Mouse (Mus musculus) spleen, adult 2 months (tissue): ENCODE measurements around the gene Mapk12. TPM values are rescaled to one million over a fixed set of nuclear protein-coding genes. Genes with fewer than 3 reads are reported as not detected.

Experiments
- DNase-seq, 2 experiments: peaks; one replicate each; pipeline versions ENCODE4 v3.0.0 to v3.0.0-alpha.2; 2012 to 2021; ENCODE audit warnings: low spot score in 2 of 2, low read depth in 1 of 2
- H3K27ac ChIP-seq: fragments of 200-500 bp; 2 replicates; pipeline ENCODE4 v1.5.1; 2012; ENCODE audit warnings: low read length, inconsistent platforms; ENCODE audit not compliant: insufficient read depth
- H3K27me3 ChIP-seq: fragments of 200-500 bp; 2 replicates; pipeline ENCODE4 v1.6.1; 2012; ENCODE audit warnings: mild to moderate bottlenecking, moderate library complexity, low read length, inconsistent platforms; ENCODE audit not compliant: control insufficient read depth, insufficient read depth
- H3K36me3 ChIP-seq: fragments of 200-500 bp; 2 replicates; pipeline ENCODE4 v1.6.1; 2012; ENCODE audit warnings: mild to moderate bottlenecking, low read length, inconsistent platforms; ENCODE audit not compliant: control insufficient read depth, insufficient read depth
- H3K4me1 ChIP-seq: fragments of 200-500 bp; 2 replicates; pipeline ENCODE4 v1.6.1; 2011; ENCODE audit warnings: inconsistent platforms; ENCODE audit not compliant: control insufficient read depth, insufficient read depth, insufficient read length
- H3K4me3 ChIP-seq: fragments of 200-500 bp; 2 replicates; pipeline ENCODE4 v1.5.1; 2011; ENCODE audit warnings: mild to moderate bottlenecking, inconsistent platforms; ENCODE audit not compliant: insufficient read depth, insufficient read length; ENCODE audit errors: extremely low read depth
- CTCF ChIP-seq: fragments of 200-500 bp; IDR thresholded peaks from 2 replicates; pipeline ENCODE4 v1.5.1; 2011; ENCODE audit warnings: mild to moderate bottlenecking, inconsistent platforms; ENCODE audit not compliant: insufficient read depth, insufficient read length, insufficient replicate concordance; ENCODE audit errors: extremely low read depth
- POLR2A ChIP-seq: fragments of 200-500 bp; IDR thresholded peaks from 2 replicates; pipeline ENCODE4 v1.6.1; 2011; ENCODE audit warnings: low read depth, low read length, inconsistent platforms
- WGBS: fragments of 180-500 bp; shearing (Covaris S2); methylation state at CpG from one replicate; pipeline ENCODE4 v1.1.7; 2018; 5-methylcytosine and 5-hydroxymethylcytosine counted together
- polyA plus RNA-seq: library from polyadenylated mRNA; depleted of rRNA; stranded (reverse); fragments of >200 nt; gene quantifications from 2 replicates; pipeline ENCODE4 v1.2.3, GENCODE M21; 2012

The Mapk12 gene
- polyA plus RNA-seq, 1 experiment = 3.9 TPM

GRCm38 (mm10) chr15:89146537-89146936, 6.0 kb upstream of the Mapk12 start:
- H3K4me3 ChIP-seq = peak overlapping the region; percentile 53
- 6% methylated on average over 27 of the region's 27 CpGs for WGBS
- peaks cover 39% of the 10 kb centered on the region; the same call in 1 of the 2 replicates for H3K4me1 ChIP-seq
- H3K27ac ChIP-seq = peak overlapping the region; percentile 62
- H3K36me3 ChIP-seq = peaks cover 4% of the 10 kb centered on the region
- DNase-seq = peak; percentile 25 to 80
- no peaks in the 10 kb centered on the region for H3K27me3 ChIP-seq
- TF ChIP-seq POLR2A (no peak; the same call in 1 of the 2 replicates), CTCF (no peak)

- TF ChIP-seq POLR2A (no peak), CTCF (no peak)
- H3K27me3 ChIP-seq = no peaks in the 10 kb centered on the region
- 82% methylated on average over 24 of the region's 24 CpGs for WGBS
Observed at GRCm38 (mm10) chr15:89145813-89146350, 5.4 kb upstream of the Mapk12 start.

GRCm38 (mm10) chr15:89144965-89145364, 4.5 kb upstream of the Mapk12 start:
- peaks cover 8% of the 10 kb centered on the region for H3K27me3 ChIP-seq
- H3K4me3 ChIP-seq = no peak overlapping the region
- TF ChIP-seq POLR2A = no peak
- TF ChIP-seq CTCF = no peak
- 38% methylated on average over 11 of the region's 11 CpGs for whole genome bisulfite sequencing
- H3K27ac ChIP-seq = no peak overlapping the region
- no peak for DNase-seq
- H3K36me3 ChIP-seq = peaks cover 4% of the 10 kb centered on the region
- peaks cover 49% of the 10 kb centered on the region for H3K4me1 ChIP-seq

More at GRCm38 (mm10) chr15:89145813-89146350, 5.4 kb upstream of the Mapk12 start:
- H3K4me3 ChIP-seq = peak overlapping the region; percentile 53; the same call in 1 of the 2 replicates
- DNase-seq = no peak
- no peak overlapping the region for H3K27ac ChIP-seq
- H3K36me3 ChIP-seq = peaks cover 4% of the 10 kb centered on the region
- H3K4me1 ChIP-seq = peaks cover 43% of the 10 kb centered on the region; the same call in 1 of the 2 replicates

GRCm38 (mm10) chr15:89143134-89143533, 2.6 kb upstream of the Mapk12 start:
- no peak for TF ChIP-seq CTCF
- no peak for TF ChIP-seq POLR2A
- WGBS = 65% methylated on average over 2 of the region's 2 CpGs
- peaks cover 11% of the 10 kb centered on the region for H3K27me3 ChIP-seq

GRCm38 (mm10) chr15:89141905-89142304, 1.4 kb upstream of the Mapk12 start:
- Histone ChIP-seq H3K27ac (no peak overlapping the region), H3K36me3 (peaks cover 4% of the 10 kb centered on the region), H3K4me1 (peaks cover 34% of the 10 kb centered on the region), H3K27me3 (peaks cover 13% of the 10 kb centered on the region), H3K4me3 (no peak overlapping the region)
- 45% methylated on average over 4 of the region's 4 CpGs for WGBS
- no peak for DNase-seq
- no peak for TF ChIP-seq POLR2A
- no peak for TF ChIP-seq CTCF

More at GRCm38 (mm10) chr15:89143134-89143533, 2.6 kb upstream of the Mapk12 start:
- DNase-seq = no peak
- Histone ChIP-seq H3K4me1 (peaks cover 41% of the 10 kb centered on the region), H3K36me3 (peaks cover 4% of the 10 kb centered on the region), H3K4me3 (no peak overlapping the region), H3K27ac (no peak overlapping the region)

GRCm38 (mm10) chr15:89141443-89141842, 940 bp upstream of the Mapk12 start:
- TF ChIP-seq CTCF = no peak
- no peak for TF ChIP-seq POLR2A
- WGBS = 22% methylated on average over 5 of the region's 5 CpGs
- Histone ChIP-seq H3K36me3 (peaks cover 4% of the 10 kb centered on the region), H3K27ac (no peak overlapping the region), H3K4me3 (no peak overlapping the region), H3K4me1 (peaks cover 34% of the 10 kb centered on the region), H3K27me3 (peaks cover 13% of the 10 kb centered on the region)
- no peak for DNase-seq

GRCm38 (mm10) chr15:89140048-89140658, 350 bp downstream of the Mapk12 start:
- Histone ChIP-seq H3K27me3 (peaks cover 13% of the 10 kb centered on the region), H3K27ac (no peak overlapping the region), H3K4me3 (peak overlapping the region; percentile 40; the same call in 1 of the 2 replicates), H3K4me1 (peaks cover 21% of the 10 kb centered on the region), H3K36me3 (peaks cover 4% of the 10 kb centered on the region)
- no peak for DNase-seq
- WGBS = 1% methylated on average over 53 of the region's 53 CpGs
- TF ChIP-seq POLR2A (no peak), CTCF (no peak)
